Mouse (Mus musculus): ENCODE data around the gene Sema6d. TPM values are rescaled to one million over a fixed set of nuclear protein-coding genes. Genes with fewer than 3 reads are reported as not detected.

Sema6d gene
- polyA plus RNA-seq (2012; rRNA removed), result 5.0 and 5.6 TPM in 2 replicates

- Histone ChIP-seq H3K27ac (ENCODE audit: insufficient read depth, low read depth, low read length) (no peak within 1 kb of the TSS), H3K27me3 (replicated peaks; ENCODE audit: control insufficient read depth, insufficient read depth, low read length) (peaks cover 3% of the 10 kb centered on the region; the same call in 1 of the 2 replicates), H3K4me3 (ENCODE audit: insufficient read depth, low read depth, low read length) (peak within 1 kb of the TSS; percentile 29), H3K36me3 (ENCODE audit: control insufficient read depth, insufficient read depth, low read length) (no peaks in the 10 kb centered on the region), H3K4me1 (ENCODE audit: control insufficient read depth, insufficient read depth, low read length) (no peaks in the 10 kb centered on the region)
- DNase-seq, result no peak
- TF ChIP-seq CTCF (conservative IDR thresholded peaks at IDR 0.05; ENCODE audit: insufficient read depth, insufficient read length, low read depth, low read length) (no peak), POLR2A (IDR thresholded peaks at IDR 0.05; ENCODE audit: low read depth, low read length) (no peak)
- 4% methylated on average over 29 of the region's 29 CpGs for WGBS
Observed at GRCm38 (mm10) chr2:124089813-124090230, at the start of gene Sema6d. TSS of gene Sema6d (plus strand) at chr2:124089969.

- TF ChIP-seq CTCF (conservative IDR thresholded peaks at IDR 0.05; ENCODE audit: insufficient read depth, insufficient read length, low read depth, low read length), result no peak
- TF ChIP-seq POLR2A (IDR thresholded peaks at IDR 0.05; ENCODE audit: low read depth, low read length), result no peak
Observed at GRCm38 (mm10) chr2:124059910-124060309, 29.9 kb upstream of the Sema6d start.

GRCm38 (mm10) chr2:124068380-124068779, 21.4 kb upstream of the Sema6d start:
- H3K27me3 ChIP-seq (replicated peaks; ENCODE audit: control insufficient read depth, insufficient read depth, low read length), result no peaks in the 10 kb centered on the region
- H3K27ac ChIP-seq (ENCODE audit: insufficient read depth, low read depth, low read length), result no peak overlapping the region
- TF ChIP-seq CTCF (conservative IDR thresholded peaks at IDR 0.05; ENCODE audit: insufficient read depth, insufficient read length, low read depth, low read length) (no peak), POLR2A (IDR thresholded peaks at IDR 0.05; ENCODE audit: low read depth, low read length) (no peak)
- no peak for DNase-seq
- no peaks in the 10 kb centered on the region for H3K36me3 ChIP-seq (ENCODE audit: control insufficient read depth, insufficient read depth, low read length)
- WGBS, result 86% methylated on average over 4 of the region's 4 CpGs
- H3K4me3 ChIP-seq (ENCODE audit: insufficient read depth, low read depth, low read length), result no peak overlapping the region
- H3K4me1 ChIP-seq (ENCODE audit: control insufficient read depth, insufficient read depth, low read length), result no peaks in the 10 kb centered on the region

More at GRCm38 (mm10) chr2:124059910-124060309, 29.9 kb upstream of the Sema6d start:
- no peak for DNase-seq
- Histone ChIP-seq H3K36me3 (ENCODE audit: control insufficient read depth, insufficient read depth, low read length) (no peaks in the 10 kb centered on the region), H3K27ac (ENCODE audit: insufficient read depth, low read depth, low read length) (no peak overlapping the region), H3K4me3 (ENCODE audit: insufficient read depth, low read depth, low read length) (no peak overlapping the region), H3K4me1 (ENCODE audit: control insufficient read depth, insufficient read depth, low read length) (no peaks in the 10 kb centered on the region), H3K27me3 (replicated peaks; ENCODE audit: control insufficient read depth, insufficient read depth, low read length) (no peaks in the 10 kb centered on the region)
- 47% methylated on average over 3 of the region's 3 CpGs for WGBS

GRCm38 (mm10) chr2:124070664-124071063, 19.1 kb upstream of the Sema6d start:
- no peak overlapping the region for H3K27ac ChIP-seq (ENCODE audit: insufficient read depth, low read depth, low read length)
- H3K36me3 ChIP-seq (ENCODE audit: control insufficient read depth, insufficient read depth, low read length), result no peaks in the 10 kb centered on the region
- H3K4me3 ChIP-seq (ENCODE audit: insufficient read depth, low read depth, low read length), result no peak overlapping the region
- no peaks in the 10 kb centered on the region for H3K27me3 ChIP-seq (replicated peaks; ENCODE audit: control insufficient read depth, insufficient read depth, low read length)
- no peak for DNase-seq
- TF ChIP-seq POLR2A (IDR thresholded peaks at IDR 0.05; ENCODE audit: low read depth, low read length), result no peak
- no peak for TF ChIP-seq CTCF (conservative IDR thresholded peaks at IDR 0.05; ENCODE audit: insufficient read depth, insufficient read length, low read depth, low read length)
- WGBS, result 32% methylated on average over 2 of the region's 2 CpGs
- no peaks in the 10 kb centered on the region for H3K4me1 ChIP-seq (ENCODE audit: control insufficient read depth, insufficient read depth, low read length)

- Histone ChIP-seq H3K27me3 (replicated peaks; ENCODE audit: control insufficient read depth, insufficient read depth, low read length) (no peaks in the 10 kb centered on the region), H3K4me1 (ENCODE audit: control insufficient read depth, insufficient read depth, low read length) (no peaks in the 10 kb centered on the region), H3K4me3 (ENCODE audit: insufficient read depth, low read depth, low read length) (no peak overlapping the region), H3K27ac (ENCODE audit: insufficient read depth, low read depth, low read length) (no peak overlapping the region), H3K36me3 (ENCODE audit: control insufficient read depth, insufficient read depth, low read length) (no peaks in the 10 kb centered on the region)
- TF ChIP-seq CTCF (conservative IDR thresholded peaks at IDR 0.05; ENCODE audit: insufficient read depth, insufficient read length, low read depth, low read length) (no peak), POLR2A (IDR thresholded peaks at IDR 0.05; ENCODE audit: low read depth, low read length) (no peak)
- DNase-seq, result no peak
- WGBS, result 12% methylated on average over 2 of the region's 2 CpGs
Observed at GRCm38 (mm10) chr2:124071380-124071779, 18.4 kb upstream of the Sema6d start.

- H3K4me3 ChIP-seq (ENCODE audit: insufficient read depth, low read depth, low read length), result peak overlapping the region; percentile 29
- TF ChIP-seq CTCF (conservative IDR thresholded peaks at IDR 0.05; ENCODE audit: insufficient read depth, insufficient read length, low read depth, low read length) (no peak), POLR2A (IDR thresholded peaks at IDR 0.05; ENCODE audit: low read depth, low read length) (no peak)
- no peak overlapping the region for H3K27ac ChIP-seq (ENCODE audit: insufficient read depth, low read depth, low read length)
- 1% methylated on average over 49 of the region's 49 CpGs for WGBS
- H3K36me3 ChIP-seq (ENCODE audit: control insufficient read depth, insufficient read depth, low read length), result no peaks in the 10 kb centered on the region
- DNase-seq, result no peak
- peaks cover 3% of the 10 kb centered on the region; the same call in 1 of the 2 replicates for H3K27me3 ChIP-seq (replicated peaks; ENCODE audit: control insufficient read depth, insufficient read depth, low read length)
- no peaks in the 10 kb centered on the region for H3K4me1 ChIP-seq (ENCODE audit: control insufficient read depth, insufficient read depth, low read length)
Observed at GRCm38 (mm10) chr2:124090231-124091141, 717 bp downstream of the Sema6d start.

- Histone ChIP-seq H3K4me3 (ENCODE audit: insufficient read depth, low read depth, low read length) (no peak overlapping the region), H3K27me3 (replicated peaks; ENCODE audit: control insufficient read depth, insufficient read depth, low read length) (no peaks in the 10 kb centered on the region), H3K36me3 (ENCODE audit: control insufficient read depth, insufficient read depth, low read length) (no peaks in the 10 kb centered on the region), H3K4me1 (ENCODE audit: control insufficient read depth, insufficient read depth, low read length) (no peaks in the 10 kb centered on the region), H3K27ac (ENCODE audit: insufficient read depth, low read depth, low read length) (no peak overlapping the region)
- DNase-seq, result no peak
- TF ChIP-seq POLR2A (IDR thresholded peaks at IDR 0.05; ENCODE audit: low read depth, low read length) (no peak), CTCF (conservative IDR thresholded peaks at IDR 0.05; ENCODE audit: insufficient read depth, insufficient read length, low read depth, low read length) (no peak; the same call in 1 of the 2 replicates)
- WGBS, result 31% methylated on average over 1 of the region's 1 CpGs
Observed at GRCm38 (mm10) chr2:124099697-124100096, 9.9 kb downstream of the Sema6d start.
